Mouse (Mus musculus) bone marrow, adult 2 months (tissue): ENCODE data around the gene Tbxas1. TPM values are rescaled to one million over a fixed set of nuclear protein-coding genes. Genes with fewer than 3 reads are reported as not detected.

Experiments
- H3K27ac ChIP-seq: fragments of 200-500 bp; 2 replicates; pipeline ENCODE4 v1.5.1; 2012; ENCODE audit warnings: low read depth, mild to moderate bottlenecking, control low read depth, inconsistent platforms, low read length; ENCODE audit not compliant: control insufficient read depth, poor library complexity, insufficient read depth
- H3K4me1 ChIP-seq: fragments of 200-500 bp; 2 replicates; pipeline ENCODE4 v1.6.1; 2011; ENCODE audit warnings: low read length; ENCODE audit not compliant: control insufficient read depth, insufficient read depth
- H3K4me3 ChIP-seq: fragments of 200-500 bp; replicated peaks from 2 replicates; pipeline ENCODE3; 2011; ENCODE audit warnings: mild to moderate bottlenecking, low read depth, low read length, control low read depth; ENCODE audit not compliant: control insufficient read depth
- CTCF ChIP-seq: fragments of 200-500 bp; IDR thresholded peaks from 2 replicates; pipeline ENCODE4 v1.5.1; 2011; ENCODE audit warnings: low read length, control low read depth; ENCODE audit not compliant: control insufficient read depth, insufficient read depth
- POLR2A ChIP-seq: fragments of 200-500 bp; IDR thresholded peaks from 2 replicates; pipeline ENCODE4 v1.6.1; 2011; ENCODE audit warnings: low read depth, mild to moderate bottlenecking, control low read depth, low read length, borderline replicate concordance; ENCODE audit not compliant: control insufficient read depth
- WGBS: fragments of 180-500 bp; shearing (Covaris S2); methylation state at CpG from one replicate; pipeline ENCODE4 v1.1.7; 2018; 5-methylcytosine and 5-hydroxymethylcytosine counted together
- polyA plus RNA-seq: library from polyadenylated mRNA; stranded (reverse); fragments of >200 nt; gene quantifications from 2 replicates; pipeline ENCODE4 v1.2.4, GENCODE M21; 2011; ENCODE audit warnings: low replicate concordance; ENCODE audit not compliant: missing spikeins, insufficient read depth, insufficient read length

Gene Tbxas1
- polyA plus RNA-seq, 1 experiment: 59.7 TPM

GRCm38 (mm10) chr6:38889156-38889555, 14.0 kb downstream of the Tbxas1 start:
- Histone ChIP-seq H3K4me1 (peaks cover 1% of the 10 kb centered on the region; the same call in 1 of the 2 replicates), H3K4me3 (no peak overlapping the region), H3K27ac (no peak overlapping the region)
- TF ChIP-seq POLR2A: no peak
- TF ChIP-seq CTCF: no peak
- WGBS: 66% methylated on average over 6 of the region's 6 CpGs

- Histone ChIP-seq H3K4me1 (peaks cover 1% of the 10 kb centered on the region; the same call in 1 of the 2 replicates), H3K4me3 (no peak overlapping the region), H3K27ac (no peak overlapping the region; the same call in 1 of the 2 replicates)
- WGBS: 13% methylated on average over 2 of the region's 2 CpGs
- no peak for TF ChIP-seq POLR2A
- TF ChIP-seq CTCF: no peak
Measured at GRCm38 (mm10) chr6:38892017-38892416, 16.8 kb downstream of the Tbxas1 start.

GRCm38 (mm10) chr6:38893615-38894014, 18.4 kb downstream of the Tbxas1 start:
- TF ChIP-seq CTCF (no peak), POLR2A (no peak)
- 92% methylated on average over 3 of the region's 3 CpGs for WGBS
- peaks cover 1% of the 10 kb centered on the region; the same call in 1 of the 2 replicates for H3K4me1 ChIP-seq
- H3K27ac ChIP-seq: no peak overlapping the region
- no peak overlapping the region for H3K4me3 ChIP-seq

- 3% methylated on average over 4 of the region's 4 CpGs for WGBS
- no peak overlapping the region for H3K4me3 ChIP-seq
- H3K27ac ChIP-seq: peak overlapping the region; percentile 38; the same call in 1 of the 2 replicates
- TF ChIP-seq POLR2A: no peak
- TF ChIP-seq CTCF: no peak
- peaks cover 11% of the 10 kb centered on the region for H3K4me1 ChIP-seq
Measured at GRCm38 (mm10) chr6:38900073-38900472, 24.9 kb downstream of the Tbxas1 start.

- H3K4me1 ChIP-seq: peaks cover 11% of the 10 kb centered on the region
- no peak for TF ChIP-seq CTCF
- no peak for TF ChIP-seq POLR2A
- peak overlapping the region; percentile 38; the same call in 1 of the 2 replicates for H3K27ac ChIP-seq
- H3K4me3 ChIP-seq: no peak overlapping the region
- WGBS: 53% methylated on average over 4 of the region's 4 CpGs
Measured at GRCm38 (mm10) chr6:38900479-38901126, 25.4 kb downstream of the Tbxas1 start.

GRCm38 (mm10) chr6:38901152-38901551, 25.9 kb downstream of the Tbxas1 start:
- peaks cover 11% of the 10 kb centered on the region for H3K4me1 ChIP-seq
- H3K4me3 ChIP-seq: no peak overlapping the region
- peak overlapping the region; percentile 3; the same call in 1 of the 2 replicates for H3K27ac ChIP-seq
- no peak for TF ChIP-seq POLR2A
- TF ChIP-seq CTCF: no peak
- WGBS: 48% methylated on average over 4 of the region's 4 CpGs

- 16% methylated on average over 3 of the region's 3 CpGs for WGBS
- no peak for TF ChIP-seq CTCF
- no peak for TF ChIP-seq POLR2A
- peaks cover 11% of the 10 kb centered on the region for H3K4me1 ChIP-seq
- H3K4me3 ChIP-seq: no peak overlapping the region
- peak overlapping the region; percentile 3; the same call in 1 of the 2 replicates for H3K27ac ChIP-seq
Measured at GRCm38 (mm10) chr6:38901636-38902035, 26.4 kb downstream of the Tbxas1 start.

- TF ChIP-seq CTCF (no peak), POLR2A (no peak)
- 85% methylated on average over 10 of the region's 10 CpGs for WGBS
- H3K27ac ChIP-seq: no peak overlapping the region
- H3K4me3 ChIP-seq: no peak overlapping the region
- H3K4me1 ChIP-seq: peaks cover 11% of the 10 kb centered on the region
Measured at GRCm38 (mm10) chr6:38902820-38903439, 27.7 kb downstream of the Tbxas1 start.

- Histone ChIP-seq H3K4me1 (peaks cover 9% of the 10 kb centered on the region), H3K4me3 (no peak overlapping the region), H3K27ac (no peak overlapping the region)
- 89% methylated on average over 6 of the region's 6 CpGs for WGBS
- TF ChIP-seq CTCF: no peak
- no peak for TF ChIP-seq POLR2A
Measured at GRCm38 (mm10) chr6:38906005-38906404, 30.8 kb downstream of the Tbxas1 start.
